Comparison of ENCODE assay signal across 9 mouse cellular contexts in the genomic region with DNA sequence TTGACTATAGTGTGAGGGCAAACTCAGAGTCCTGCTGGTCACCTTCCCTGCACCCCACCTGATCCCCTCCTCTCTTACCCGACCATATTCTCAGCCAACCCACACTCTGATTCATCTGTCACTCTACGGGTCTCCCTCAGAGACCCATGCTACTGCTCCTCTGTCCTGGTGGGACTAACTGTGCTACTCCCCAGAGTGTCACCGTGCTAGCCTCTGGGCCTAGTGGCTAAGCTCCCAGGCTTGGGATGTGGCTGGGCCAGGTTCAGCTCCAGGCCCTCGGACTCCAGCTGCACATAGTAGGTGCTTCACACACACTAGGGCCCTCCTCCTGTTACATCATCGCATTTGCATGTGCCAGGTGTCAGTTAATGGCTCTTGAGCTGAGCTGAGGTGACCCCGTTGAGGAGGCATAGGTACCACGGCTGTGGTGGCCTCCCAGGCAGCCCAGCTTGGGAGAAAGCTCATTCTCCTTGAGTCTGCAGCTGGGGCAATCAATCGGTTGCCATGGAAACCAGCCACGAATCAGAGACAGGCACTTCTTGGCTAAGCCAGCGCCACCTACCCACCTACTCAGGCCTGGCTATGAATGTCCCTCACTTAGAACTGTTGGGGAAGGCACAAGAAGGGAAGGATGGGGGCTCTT. TPM values are rescaled to one million over a fixed set of nuclear protein-coding genes. Genes with fewer than 3 reads are reported as not detected.
DNase-seq lines count a peak whose midpoint lies in the region; ATAC-seq and TF ChIP-seq lines count a peak whose summit lies in the region.
"Had no signal": no experiment of that assay in that cellular context is flagged by ENCODE, and none has a peak within 500 bp of the region (broad histone marks: within the 10 kb centered on the region; RNA-seq: fewer than 3 reads in every experiment).

No protein-coding gene starts in this region.

- peak; percentile 34 for DNase-seq in lung, postnatal 0 days (ENCODE audit: low spot score)
- no peak for DNase-seq in lung, postnatal 14 days
- peak; percentile 64 to 67 for DNase-seq in left cerebral cortex, adult 18-20 months (ENCODE audit: low spot score in 2 of 2)
- DNase-seq in B cell, adult 2 months: no peak
- DNase-seq in liver, postnatal 0 days: no peak
- DNase-seq in heart, postnatal 25 days (ENCODE audit: low spot score): no peak

- WGBS in lung, postnatal 0 days: 26% methylated on average over 10 of the region's 10 CpGs
- 31% methylated on average over 10 of the region's 10 CpGs for WGBS in forebrain, embryonic 12.5 days
- WGBS in neural tube, embryonic 14.5 days: 24% methylated on average over 10 of the region's 10 CpGs
- WGBS in liver, postnatal 0 days (ENCODE audit: insufficient replicate concordance): 28% methylated on average over 10 of the region's 10 CpGs

- H3K9me3 ChIP-seq in lung, postnatal 0 days (ENCODE audit: low read length): no peaks in the 10 kb centered on the region
- no peaks in the 10 kb centered on the region for H3K9me3 ChIP-seq in forebrain, embryonic 12.5 days
- H3K9me3 ChIP-seq in neural tube, embryonic 14.5 days (ENCODE audit: control insufficient read depth, low read length): no peaks in the 10 kb centered on the region
- H3K9me3 ChIP-seq in liver, postnatal 0 days (ENCODE audit: low read length): no peaks in the 10 kb centered on the region
- H3K9me3 ChIP-seq: stomach, embryonic 15.5 days had no signal

- no peak for TF ChIP-seq EP300 in lung, postnatal 0 days (IDR thresholded peaks at IDR 0.05)
- TF ChIP-seq EP300 in liver, postnatal 0 days (IDR thresholded peaks at IDR 0.05; ENCODE audit: low read depth): no peak

- H3K4me3 ChIP-seq in lung, postnatal 0 days (ENCODE audit: low read depth, low read length): no peak overlapping the region
- no peak overlapping the region for H3K4me3 ChIP-seq in forebrain, embryonic 12.5 days (replicated peaks)
- H3K4me3 ChIP-seq in neural tube, embryonic 14.5 days (ENCODE audit: low read depth, low read length): no peak overlapping the region
- H3K4me3 ChIP-seq in liver, postnatal 0 days (ENCODE audit: low read depth, low read length): no peak overlapping the region
- H3K4me3 ChIP-seq: stomach, embryonic 15.5 days had no signal

- H3K9ac ChIP-seq in lung, postnatal 0 days (replicated peaks; ENCODE audit: low read depth): no peak overlapping the region
- no peak overlapping the region for H3K9ac ChIP-seq in forebrain, embryonic 12.5 days
- no peak overlapping the region for H3K9ac ChIP-seq in neural tube, embryonic 14.5 days (replicated peaks; ENCODE audit: low read depth, low read length)
- H3K9ac ChIP-seq in liver, postnatal 0 days (replicated peaks): no peak overlapping the region
- H3K9ac ChIP-seq: stomach, embryonic 15.5 days had no signal

- H3K27ac ChIP-seq in lung, postnatal 0 days (ENCODE audit: low read length): no peak overlapping the region
- peak overlapping the region; percentile 51 for H3K27ac ChIP-seq in forebrain, embryonic 12.5 days
- no peak overlapping the region; the same call in 1 of the 2 replicates for H3K27ac ChIP-seq in neural tube, embryonic 14.5 days (ENCODE audit: low read depth, low read length)
- H3K27ac ChIP-seq in liver, postnatal 0 days (ENCODE audit: low read depth): no peak overlapping the region
- H3K27ac ChIP-seq: stomach, embryonic 15.5 days had no signal

- H3K36me3 ChIP-seq in lung, postnatal 0 days (ENCODE audit: insufficient read depth, low read length): no peaks in the 10 kb centered on the region
- H3K36me3 ChIP-seq in forebrain, embryonic 12.5 days (replicated peaks): no peaks in the 10 kb centered on the region
- no peaks in the 10 kb centered on the region for H3K36me3 ChIP-seq in neural tube, embryonic 14.5 days (ENCODE audit: control insufficient read depth, insufficient read depth, low read length)
- no peaks in the 10 kb centered on the region for H3K36me3 ChIP-seq in liver, postnatal 0 days (replicated peaks; ENCODE audit: insufficient read depth, low read length)
- H3K36me3 ChIP-seq: stomach, embryonic 15.5 days had no signal

- intact Hi-C loops in heart, postnatal 25 days (cut with DNase I): no loop called here

- no peak for ATAC-seq in lung, postnatal 0 days
- ATAC-seq in forebrain, embryonic 12.5 days (ENCODE audit: low FRiP score): peak; percentile 84
- ATAC-seq in neural tube, embryonic 14.5 days (ENCODE audit: low read depth): peak; percentile 66; the same call in 1 of the 2 replicates
- ATAC-seq in liver, postnatal 0 days: no peak

- no peak for TF ChIP-seq CTCF in lung, postnatal 0 days (IDR thresholded peaks at IDR 0.05)
- no peak for TF ChIP-seq CTCF in liver, postnatal 0 days (IDR thresholded peaks at IDR 0.05; ENCODE audit: low read depth)

- no peaks in the 10 kb centered on the region for H3K27me3 ChIP-seq in lung, postnatal 0 days (replicated peaks; ENCODE audit: insufficient read depth, low read length)
- no peaks in the 10 kb centered on the region for H3K27me3 ChIP-seq in forebrain, embryonic 12.5 days
- no peaks in the 10 kb centered on the region for H3K27me3 ChIP-seq in neural tube, embryonic 14.5 days (ENCODE audit: control insufficient read depth, insufficient read depth, low read length)
- no peaks in the 10 kb centered on the region; the same call in 1 of the 2 replicates for H3K27me3 ChIP-seq in liver, postnatal 0 days (ENCODE audit: insufficient read depth, low read length)
- H3K27me3 ChIP-seq: stomach, embryonic 15.5 days had no signal

- H3K4me1 ChIP-seq in lung, postnatal 0 days (ENCODE audit: insufficient read depth, low read depth, low read length): no peaks in the 10 kb centered on the region
- peaks cover 74% of the 10 kb centered on the region for H3K4me1 ChIP-seq in forebrain, embryonic 12.5 days
- H3K4me1 ChIP-seq in neural tube, embryonic 14.5 days (ENCODE audit: control insufficient read depth, insufficient read depth, low read length): peaks cover 28% of the 10 kb centered on the region
- no peaks in the 10 kb centered on the region for H3K4me1 ChIP-seq in liver, postnatal 0 days (ENCODE audit: insufficient read depth)

- H3K4me2 ChIP-seq in lung, postnatal 0 days (replicated peaks; ENCODE audit: low read depth, low read length): no peak overlapping the region
- no peak overlapping the region for H3K4me2 ChIP-seq in forebrain, embryonic 12.5 days
- H3K4me2 ChIP-seq in neural tube, embryonic 14.5 days (ENCODE audit: low read depth, low read length): no peak overlapping the region
- no peak overlapping the region for H3K4me2 ChIP-seq in liver, postnatal 0 days (ENCODE audit: low read depth, low read length)
- H3K4me2 ChIP-seq: stomach, embryonic 15.5 days had no signal

RNA-seq across cellular contexts. Expression of a gene that starts 37.4 kb away (rescaled TPM):
- 14.5 and 16.1 TPM in 2 replicates for polyA plus RNA-seq in lung, postnatal 0 days (2015; fragmentation: Nextera tagmentation; extraction: Ambion mirVana)
- 3.5 and 4.5 TPM in 2 replicates for polyA plus RNA-seq in forebrain, embryonic 12.5 days (2016; fragmentation: Nextera tagmentation; extraction: Ambion mirVana)
- total RNA-seq in left cerebral cortex, adult 18-20 months (2021): 10 to 100 TPM; 10.1 to 10.4 TPM
- polyA plus RNA-seq in neural tube, embryonic 14.5 days (2014; fragmentation: Nextera tagmentation; extraction: Ambion mirVana): 2.0 and 3.7 TPM in 2 replicates
- polyA plus RNA-seq in liver, postnatal 0 days (2015; fragmentation: Nextera tagmentation; extraction: Ambion mirVana): 11.5 and 13.3 TPM in 2 replicates
- total RNA-seq in heart, postnatal 25 days (2021): 1 to 10 TPM; 5.5 to 5.8 TPM

Comparison
In these comparisons a context has a peak if more than half of its experiments do, and no peak if none do; other contexts are left out.
1. DNase-seq: peak in lung, postnatal 0 days (single experiment) and left cerebral cortex, adult 18-20 months (2 of 2); none in lung, postnatal 14 days (single experiment), B cell, adult 2 months (0 of 2), liver, postnatal 0 days (single experiment) and heart, postnatal 25 days (single experiment).
2. ATAC-seq: peak in forebrain, embryonic 12.5 days (single experiment) and neural tube, embryonic 14.5 days (single experiment); none in lung, postnatal 0 days (single experiment) and liver, postnatal 0 days (single experiment).